Mouse (Mus musculus): Measurements from ENCODE around the gene Adal.
"Not testable (repeated sequence)": the region's sequence is repeated elsewhere in the genome, so short reads cannot be mapped to it uniquely, and the experiment has no call there.

- TF ChIP-seq CTCF, EP300 (IDR thresholded peaks at IDR 0.05; ENCODE audit: low read depth): not testable (repeated sequence)
Observed at GRCm38 (mm10) chr2:121126302-121126701, 13.9 kb upstream of the Adal start.

Measured in liver, postnatal 0 days (tissue).